Mouse (Mus musculus) spleen, adult 2 months (tissue): Measurements from ENCODE around the gene Prr11. TPM values are rescaled to one million over a fixed set of nuclear protein-coding genes. Genes with fewer than 3 reads are reported as not detected.
A peak's percentile ranks its signal among the peaks of the same experiment; 100 is the strongest.

ENCODE experiments used
- DNase-seq, 2 experiments: peaks; one replicate each; pipeline versions ENCODE4 v3.0.0 to v3.0.0-alpha.2; 2012 to 2021; ENCODE audit warnings: low spot score in 2 of 2, low read depth in 1 of 2
- H3K27ac ChIP-seq: fragments of 200-500 bp; 2 replicates; pipeline ENCODE4 v1.5.1; 2012; ENCODE audit warnings: low read length, inconsistent platforms; ENCODE audit not compliant: insufficient read depth
- H3K27me3 ChIP-seq: fragments of 200-500 bp; 2 replicates; pipeline ENCODE4 v1.6.1; 2012; ENCODE audit warnings: mild to moderate bottlenecking, moderate library complexity, low read length, inconsistent platforms; ENCODE audit not compliant: control insufficient read depth, insufficient read depth
- H3K36me3 ChIP-seq: fragments of 200-500 bp; 2 replicates; pipeline ENCODE4 v1.6.1; 2012; ENCODE audit warnings: mild to moderate bottlenecking, low read length, inconsistent platforms; ENCODE audit not compliant: control insufficient read depth, insufficient read depth
- H3K4me1 ChIP-seq: fragments of 200-500 bp; 2 replicates; pipeline ENCODE4 v1.6.1; 2011; ENCODE audit warnings: inconsistent platforms; ENCODE audit not compliant: control insufficient read depth, insufficient read depth, insufficient read length
- H3K4me3 ChIP-seq: fragments of 200-500 bp; 2 replicates; pipeline ENCODE4 v1.5.1; 2011; ENCODE audit warnings: mild to moderate bottlenecking, inconsistent platforms; ENCODE audit not compliant: insufficient read depth, insufficient read length; ENCODE audit errors: extremely low read depth
- CTCF ChIP-seq: fragments of 200-500 bp; IDR thresholded peaks from 2 replicates; pipeline ENCODE4 v1.5.1; 2011; ENCODE audit warnings: mild to moderate bottlenecking, inconsistent platforms; ENCODE audit not compliant: insufficient read depth, insufficient read length, insufficient replicate concordance; ENCODE audit errors: extremely low read depth
- POLR2A ChIP-seq: fragments of 200-500 bp; IDR thresholded peaks from 2 replicates; pipeline ENCODE4 v1.6.1; 2011; ENCODE audit warnings: low read depth, low read length, inconsistent platforms
- WGBS: fragments of 180-500 bp; shearing (Covaris S2); methylation state at CpG from one replicate; pipeline ENCODE4 v1.1.7; 2018; 5-methylcytosine and 5-hydroxymethylcytosine counted together
- polyA plus RNA-seq: library from polyadenylated mRNA; depleted of rRNA; stranded (reverse); fragments of >200 nt; gene quantifications from 2 replicates; pipeline ENCODE4 v1.2.3, GENCODE M21; 2012; rRNA removed

The Prr11 gene
- polyA plus RNA-seq, 1 experiment: 0.84 TPM

- H3K27me3 ChIP-seq: no peaks in the 10 kb centered on the region
- WGBS: 86% methylated on average over 5 of the region's 5 CpGs
- H3K4me3 ChIP-seq: no peak overlapping the region
- no peaks in the 10 kb centered on the region for H3K36me3 ChIP-seq
- DNase-seq: no peak
- no peak overlapping the region for H3K27ac ChIP-seq
- no peak for TF ChIP-seq POLR2A
- TF ChIP-seq CTCF: no peak
- H3K4me1 ChIP-seq: no peaks in the 10 kb centered on the region
Observed at GRCm38 (mm10) chr11:87046968-87047367, 61.5 kb downstream of the Prr11 start.

DNA sequence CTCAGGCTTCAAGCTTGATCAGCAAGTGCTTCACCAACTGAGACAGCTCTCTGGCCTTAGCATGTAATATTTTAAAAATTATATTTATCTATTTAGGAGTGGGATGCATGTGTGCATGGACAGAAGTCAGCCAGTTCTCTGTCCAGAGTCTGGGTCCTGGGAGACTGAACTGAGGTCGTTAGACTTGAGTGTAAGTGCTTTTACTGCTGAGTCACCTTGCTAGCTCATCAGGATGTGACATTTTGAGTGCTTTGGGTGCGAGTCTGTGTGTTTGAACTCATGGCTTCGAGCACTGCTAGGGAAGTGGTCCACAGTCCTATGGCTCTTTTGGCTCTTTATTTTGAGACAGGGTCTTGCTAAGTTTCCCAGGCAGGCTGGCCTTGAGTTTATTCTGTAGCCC, 65.5 kb downstream of the Prr11 start:
- no peak overlapping the region for H3K4me3 ChIP-seq
- 77% methylated on average over 3 of the region's 3 CpGs for WGBS
- TF ChIP-seq POLR2A (no peak), CTCF (no peak)
- no peaks in the 10 kb centered on the region for H3K27me3 ChIP-seq
- H3K27ac ChIP-seq: no peak overlapping the region
- DNase-seq: no peak
- peaks cover 5% of the 10 kb centered on the region; the same call in 1 of the 2 replicates for H3K4me1 ChIP-seq
- H3K36me3 ChIP-seq: no peaks in the 10 kb centered on the region

DNA sequence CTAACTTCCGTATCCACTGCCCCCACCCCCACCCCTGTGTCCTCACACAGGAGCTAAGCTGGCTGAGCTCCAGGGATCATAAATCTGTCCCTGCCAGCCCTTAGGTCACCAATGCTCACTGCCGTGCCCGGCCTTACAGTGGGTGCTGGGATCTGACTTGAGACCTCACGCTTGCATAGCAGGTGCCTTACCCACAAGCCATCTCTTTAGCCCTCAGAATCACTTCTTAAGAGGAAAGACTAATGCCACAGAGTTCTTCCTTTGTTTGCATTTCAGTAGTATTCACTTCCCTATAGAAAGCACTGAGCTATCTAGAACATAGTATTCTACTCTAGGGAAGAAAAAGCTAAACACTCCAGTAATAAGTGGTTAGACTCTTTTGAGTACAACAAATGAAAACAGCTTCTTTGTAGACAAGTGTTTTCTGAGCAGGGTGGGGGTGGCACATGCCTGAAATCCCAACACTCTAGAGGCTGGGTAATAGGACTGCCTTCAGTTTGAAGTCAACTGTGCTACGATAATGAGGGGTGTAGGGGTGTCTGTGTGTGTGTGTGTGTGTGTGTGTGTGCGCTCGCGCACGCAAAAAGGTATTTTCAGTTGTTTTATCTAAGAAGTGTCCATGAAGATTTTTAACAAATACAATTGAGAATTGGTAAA, 69.1 kb downstream of the Prr11 start:
- DNase-seq: peak in 1 of 2 experiments; percentile 5
- H3K4me3 ChIP-seq: no peak overlapping the region
- no peaks in the 10 kb centered on the region for H3K27me3 ChIP-seq
- no peak for TF ChIP-seq CTCF
- no peak overlapping the region; the same call in 1 of the 2 replicates for H3K27ac ChIP-seq
- H3K4me1 ChIP-seq: peaks cover 5% of the 10 kb centered on the region; the same call in 1 of the 2 replicates
- 56% methylated on average over 9 of the region's 9 CpGs for WGBS
- no peaks in the 10 kb centered on the region for H3K36me3 ChIP-seq

Other genes starting within 250 kb of the Prr11 start
- 2.1 and 2.2 TPM in 2 replicates for gene Ypel2, start 115.0 kb downstream of the Prr11 start, polyA plus RNA-seq
- 1.7 and 1.9 TPM in 2 replicates for gene Gdpd1, start 34.6 kb downstream of the Prr11 start, polyA plus RNA-seq
- 4.7 and 5.0 TPM in 2 replicates for gene Smg8, start 21.9 kb downstream of the Prr11 start, polyA plus RNA-seq
- gene Ska2, start 526 bp upstream of the Prr11 start, polyA plus RNA-seq: 2.5 and 2.6 TPM in 2 replicates
- gene Trim37, start 18.4 kb upstream of the Prr11 start, polyA plus RNA-seq: 1.4 and 1.7 TPM in 2 replicates